Mouse (Mus musculus) stomach, postnatal 0 days (tissue): ENCODE measurements around the gene Mogat1. TPM values are rescaled to one million over a fixed set of nuclear protein-coding genes. Genes with fewer than 3 reads are reported as not detected.
"Not testable (repeated sequence)": the region's sequence is repeated elsewhere in the genome, so short reads cannot be mapped to it uniquely, and the experiment has no call there.

Source experiments
- ATAC-seq: fragments of 200-750 bp; cut with Nextera tagmentation; 2 replicates; pipeline ENCODE4 v1.8.0; 2017; ENCODE audit not compliant: low FRiP score, low TSS enrichment
- DNase-seq: peaks from one replicate; pipeline ENCODE4 v3.0.0-alpha.2; 2016; ENCODE audit warnings: low spot score
- H3K27ac ChIP-seq: fragments of 300-500 bp; sonication (generic); replicated peaks from 2 replicates; pipeline ENCODE4 v1.5.1; 2014; ENCODE audit warnings: mild to moderate bottlenecking, control low read depth
- H3K27me3 ChIP-seq: fragments of 300-500 bp; sonication (generic); 2 replicates; pipeline ENCODE4 v1.6.1; 2014; ENCODE audit warnings: low read length; ENCODE audit not compliant: control insufficient read depth, insufficient read depth
- H3K36me3 ChIP-seq: fragments of 300-500 bp; sonication (generic); 2 replicates; pipeline ENCODE4 v1.6.1; 2014; ENCODE audit warnings: low read length, mixed read lengths; ENCODE audit not compliant: control insufficient read depth, insufficient read depth
- H3K4me1 ChIP-seq: fragments of 300-500 bp; sonication (generic); replicated peaks from 2 replicates; pipeline ENCODE4 v1.6.1; 2014; ENCODE audit warnings: antibody characterized with exemption; ENCODE audit not compliant: control insufficient read depth, insufficient read depth
- H3K4me2 ChIP-seq: fragments of 300-500 bp; sonication (generic); replicated peaks from 2 replicates; pipeline ENCODE4 v1.6.1; 2014; ENCODE audit warnings: low read depth, mild to moderate bottlenecking, control low read depth, moderate library complexity
- H3K4me3 ChIP-seq: fragments of 300-500 bp; sonication (generic); 2 replicates; pipeline ENCODE4 v1.5.1; 2014; ENCODE audit warnings: low read depth, low read length, control low read depth
- H3K9ac ChIP-seq: fragments of 300-500 bp; sonication (generic); 2 replicates; pipeline ENCODE4 v1.6.1; 2014; ENCODE audit warnings: mild to moderate bottlenecking, low read length, control low read depth, mixed read lengths
- H3K9me3 ChIP-seq: fragments of 300-500 bp; sonication (generic); 2 replicates; pipeline ENCODE4 v1.6.1; 2016; ENCODE audit warnings: low read length; ENCODE audit not compliant: control insufficient read depth
- CTCF ChIP-seq: IDR thresholded peaks from 2 replicates; pipeline ENCODE4 v1.5.1; 2016; ENCODE audit warnings: antibody characterized with exemption, low read depth, mild to moderate bottlenecking, moderate library complexity
- EP300 ChIP-seq: optimal IDR thresholded peaks from 2 replicates; pipeline ENCODE3; 2016; ENCODE audit warnings: antibody characterized with exemption
- WGBS: fragments of 180-500 bp; shearing (Covaris S2); extraction: QIAGEN DNeasy Blood & Tissue Kit; methylation state at CpG from one replicate; pipeline ENCODE4 v1.1.7; 2014; 5-methylcytosine and 5-hydroxymethylcytosine counted together
- polyA plus RNA-seq: library from polyadenylated mRNA; unstranded; fragments of >200 nt; fragmentation: Nextera tagmentation; extraction: Ambion mirVana; gene quantifications from 2 replicates; pipeline ENCODE4 v1.2.1, GENCODE M21; 2015

The Mogat1 gene
- polyA plus RNA-seq, 1 experiment from 2014 or later = 2.8 TPM

DNA sequence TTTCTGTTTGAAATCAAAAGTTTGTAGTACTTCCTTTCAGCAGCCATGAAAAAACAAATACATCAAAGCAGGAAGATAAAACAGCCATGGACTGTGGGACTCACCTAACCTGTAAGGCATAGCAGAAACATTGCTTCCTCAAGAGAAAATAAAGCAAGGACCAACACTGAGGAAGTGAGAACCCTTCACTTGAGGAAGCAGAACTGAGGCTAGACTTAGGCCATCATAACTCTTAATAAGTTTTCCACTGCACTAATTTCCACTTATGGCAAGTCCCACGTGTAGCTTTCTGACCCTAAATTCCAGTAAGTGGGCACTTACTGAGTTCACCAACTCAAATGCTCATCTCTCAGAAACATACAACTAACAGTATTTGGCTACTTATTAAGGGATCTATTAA, 20.6 kb upstream of the Mogat1 start:
- Histone ChIP-seq H3K9ac (no peak overlapping the region), H3K4me2 (no peak overlapping the region), H3K9me3 (no peaks in the 10 kb centered on the region), H3K4me1 (no peaks in the 10 kb centered on the region; the same call in 1 of the 2 replicates), H3K27ac (no peak overlapping the region), H3K4me3 (no peak overlapping the region), H3K36me3 (no peaks in the 10 kb centered on the region), H3K27me3 (no peaks in the 10 kb centered on the region)
- no peak for TF ChIP-seq EP300
- TF ChIP-seq CTCF = no peak
- no peak for ATAC-seq
- 57% methylated on average over 1 of the region's 1 CpGs for WGBS
- no peak for DNase-seq

DNA sequence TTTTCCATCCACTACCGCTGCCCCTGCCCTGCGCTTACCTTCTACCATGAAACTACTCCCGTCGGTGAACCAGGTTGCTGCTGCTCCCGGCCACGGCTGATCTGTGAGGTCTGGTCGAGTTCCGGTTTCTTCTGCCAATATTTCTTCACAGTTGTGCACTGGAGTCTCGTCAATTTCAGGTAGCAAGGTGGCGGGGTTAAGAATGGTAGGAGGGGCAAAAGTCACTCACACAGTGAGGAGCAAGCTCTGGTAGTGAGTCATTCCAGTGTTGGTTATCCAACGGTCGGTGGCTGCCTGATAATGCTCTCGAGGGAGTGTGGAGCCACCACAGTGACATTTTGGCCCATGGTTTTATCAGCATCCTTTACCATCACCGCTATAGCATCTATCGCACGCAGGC, 9.8 kb upstream of the Mogat1 start:
- H3K9ac ChIP-seq = no peak overlapping the region
- TF ChIP-seq CTCF = no peak
- TF ChIP-seq EP300 = no peak
- ATAC-seq (no peak), DNase-seq (no peak)
- H3K4me2 ChIP-seq = no peak overlapping the region
- no peaks in the 10 kb centered on the region for H3K27me3 ChIP-seq
- H3K4me3 ChIP-seq = no peak overlapping the region
- H3K36me3 ChIP-seq = no peaks in the 10 kb centered on the region
- no peaks in the 10 kb centered on the region for H3K4me1 ChIP-seq
- no peak overlapping the region for H3K27ac ChIP-seq
- WGBS = 81% methylated on average over 16 of the region's 16 CpGs
- no peaks in the 10 kb centered on the region for H3K9me3 ChIP-seq

DNA sequence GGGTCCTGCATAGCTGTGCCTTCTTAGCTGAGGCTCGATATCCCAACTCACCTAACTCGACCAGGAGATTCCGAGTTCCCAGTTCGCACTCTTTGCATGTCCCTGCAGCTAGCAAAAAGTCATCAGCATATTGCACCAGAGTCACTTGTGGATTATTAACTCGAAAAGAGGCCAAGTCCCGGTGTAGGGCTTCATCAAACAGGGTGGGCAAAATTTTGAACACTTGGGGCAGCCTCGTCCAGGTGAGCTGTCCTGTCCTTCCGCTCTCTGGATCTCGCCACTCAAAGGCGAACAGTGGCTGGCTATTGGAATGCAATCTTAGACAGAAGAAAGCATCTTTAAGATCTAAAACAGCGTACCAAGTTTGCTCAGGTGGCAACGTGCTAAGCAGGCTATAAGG, 8.9 kb upstream of the Mogat1 start:
- DNase-seq, H3K4me3 ChIP-seq: not testable (repeated sequence)
- 82% methylated on average over 12 of the region's 12 CpGs for WGBS

DNA sequence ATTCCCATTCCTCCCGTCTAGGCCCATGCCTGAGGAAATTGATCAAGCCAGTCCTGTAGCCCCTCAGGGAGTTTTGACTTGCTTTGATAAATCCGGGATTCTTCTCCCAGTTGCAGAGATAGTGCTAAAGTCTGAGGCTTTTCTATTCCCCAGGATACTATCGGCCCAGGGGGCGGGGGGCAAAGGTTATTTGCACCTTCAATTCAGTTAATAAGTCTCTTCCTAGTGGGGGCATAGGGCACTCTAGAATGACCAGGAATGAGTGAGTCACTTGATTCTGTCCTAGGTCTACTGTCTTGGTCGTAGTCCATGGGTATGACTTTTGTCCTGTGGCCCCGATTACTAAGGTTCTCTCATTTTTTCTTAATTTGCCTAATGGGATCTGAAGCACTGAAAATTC, 8.3 kb upstream of the Mogat1 start:
- ATAC-seq (no peak), DNase-seq (no peak)
- Histone ChIP-seq H3K27me3 (no peaks in the 10 kb centered on the region), H3K4me1 (no peaks in the 10 kb centered on the region), H3K9ac (no peak overlapping the region), H3K4me3 (no peak overlapping the region), H3K27ac (no peak overlapping the region), H3K9me3 (no peaks in the 10 kb centered on the region), H3K4me2 (no peak overlapping the region), H3K36me3 (no peaks in the 10 kb centered on the region)
- no peak for TF ChIP-seq CTCF
- no peak for TF ChIP-seq EP300
- WGBS = 90% methylated on average over 6 of the region's 6 CpGs

More for the DNA sequence above, 8.9 kb upstream of the Mogat1 start:
- not testable (repeated sequence) for H3K36me3 ChIP-seq, H3K4me1 ChIP-seq, H3K9ac ChIP-seq, H3K4me2 ChIP-seq, H3K9me3 ChIP-seq, H3K27ac ChIP-seq, H3K27me3 ChIP-seq, ATAC-seq

DNA sequence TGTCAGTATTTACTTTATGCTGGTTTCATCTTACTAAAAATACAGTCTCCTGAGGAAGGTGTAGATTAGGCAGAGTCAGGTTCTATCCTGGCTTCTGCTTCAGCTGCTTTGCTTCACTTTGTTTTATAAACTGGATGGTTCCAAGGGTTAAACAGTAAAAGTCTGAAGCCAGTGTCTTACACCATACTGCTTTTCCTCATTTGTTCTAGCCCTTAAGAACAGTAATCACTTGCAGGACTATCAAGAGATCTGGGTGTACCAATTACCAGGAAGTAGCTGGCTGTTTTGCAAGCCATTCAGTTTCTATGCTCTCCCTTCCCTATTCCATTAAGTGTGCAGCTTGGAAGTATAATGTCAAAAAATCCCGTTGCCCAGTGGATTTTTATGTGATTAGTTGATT, 3.7 kb upstream of the Mogat1 start:
- WGBS = 33% methylated on average over 1 of the region's 1 CpGs
- H3K36me3 ChIP-seq = no peaks in the 10 kb centered on the region
- no peak overlapping the region for H3K4me3 ChIP-seq
- no peaks in the 10 kb centered on the region for H3K27me3 ChIP-seq
- DNase-seq = no peak
- no peaks in the 10 kb centered on the region for H3K4me1 ChIP-seq
- no peak overlapping the region for H3K27ac ChIP-seq
- no peak overlapping the region for H3K4me2 ChIP-seq
- no peaks in the 10 kb centered on the region for H3K9me3 ChIP-seq
- no peak overlapping the region for H3K9ac ChIP-seq
- ATAC-seq = 0 out of 2 replicates have a peak, but pooled peaks have one; percentile 32
- TF ChIP-seq EP300 = no peak
- TF ChIP-seq CTCF = no peak

DNA sequence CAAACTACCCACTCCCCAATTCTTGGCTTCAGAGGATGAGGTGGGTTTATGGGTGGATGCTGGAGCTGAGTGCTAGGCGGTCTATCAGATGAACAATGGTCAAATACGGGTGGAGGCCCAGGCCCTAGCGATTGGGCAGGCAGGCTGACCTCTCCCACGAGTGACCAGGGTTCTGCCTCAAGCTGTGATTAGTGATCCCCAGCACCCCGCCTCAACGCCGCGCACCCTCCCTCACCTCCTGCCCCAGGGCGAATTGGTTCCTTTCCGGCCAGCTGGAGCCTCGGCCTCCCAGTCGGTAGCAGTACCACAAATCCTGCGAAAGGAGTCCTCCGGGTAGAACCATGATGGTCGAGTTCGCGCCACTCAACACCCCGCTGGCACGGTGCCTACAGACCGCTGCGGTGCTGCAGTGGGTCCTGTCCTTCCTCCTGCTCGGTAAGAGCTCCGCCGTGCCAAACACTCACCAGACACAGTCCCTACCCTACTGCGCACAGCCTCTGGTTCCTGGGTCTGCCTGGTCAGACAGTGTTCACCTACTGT, 900 bp downstream of the Mogat1 start, which contains the start of gene BC035947:
TSS of gene BC035947 (minus strand) at position 538 of the 540 bp plus-strand sequence.
- Histone ChIP-seq H3K4me2 (peak within 1 kb of the TSS; percentile 52), H3K27ac (no peak within 1 kb of the TSS), H3K27me3 (no peaks in the 10 kb centered on the region), H3K9me3 (no peaks in the 10 kb centered on the region), H3K4me1 (no peaks in the 10 kb centered on the region), H3K4me3 (peak within 1 kb of the TSS; percentile 31), H3K9ac (0 out of 2 replicates have a peak within 1 kb of the TSS, but pooled peaks have one; percentile 31), H3K36me3 (no peaks in the 10 kb centered on the region)
- 3% methylated on average over 25 of the region's 25 CpGs for WGBS
- no peak for TF ChIP-seq CTCF
- no peak for TF ChIP-seq EP300
- ATAC-seq (peak; percentile 65; the same call in 1 of the 2 replicates), DNase-seq (peak; percentile 51)
